Mouse (Mus musculus) urinary bladder, adult 18-20 months (tissue): ENCODE data around the gene Ugt1a5.
A peak's percentile ranks its signal among the peaks of the same experiment; 100 is the strongest.

Experiments
- DNase-seq, 2 experiments: peaks; one replicate each; pipeline ENCODE4 v3.0.0; 2022; ENCODE audit warnings: low spot score in 2 of 2, mixed read lengths in 2 of 2

Gene Ugt1a5

GRCm38 (mm10) chr1:88261706-88262105, 95.9 kb downstream of the Ugt1a5 start:
- DNase-seq: no peak

- peak; percentile 97 to 98 for DNase-seq
Observed at GRCm38 (mm10) chr1:88262255-88262654, 96.4 kb downstream of the Ugt1a5 start.

- DNase-seq: no peak
Observed at GRCm38 (mm10) chr1:88262961-88263360, 97.1 kb downstream of the Ugt1a5 start.

- DNase-seq: no peak
Observed at GRCm38 (mm10) chr1:88263778-88264177, 98.0 kb downstream of the Ugt1a5 start.

GRCm38 (mm10) chr1:88264237-88264868, 98.5 kb downstream of the Ugt1a5 start:
- no peak for DNase-seq

GRCm38 (mm10) chr1:88264869-88265240, 99.0 kb downstream of the Ugt1a5 start:
- DNase-seq: no peak

- no peak for DNase-seq
Observed at GRCm38 (mm10) chr1:88266123-88266522, 100.3 kb downstream of the Ugt1a5 start.

GRCm38 (mm10) chr1:88267489-88267888, 101.7 kb downstream of the Ugt1a5 start:
- no peak for DNase-seq

GRCm38 (mm10) chr1:88268070-88268469, 102.3 kb downstream of the Ugt1a5 start:
- DNase-seq: no peak
